Mouse (Mus musculus) heart, postnatal 10 days (tissue): ENCODE results near the gene Kcnt1. TPM values are rescaled to one million over a fixed set of nuclear protein-coding genes. Genes with fewer than 3 reads are reported as not detected.
A peak's percentile ranks its signal among the peaks of the same experiment; 100 is the strongest.

Source experiments
- DNase-seq, 2 experiments: peaks; one replicate each; pipeline ENCODE4 v3.0.0; 2021
- intact Hi-C: fragments of 180-260 bp; cut with DNase I; formaldehyde crosslinking; loops from one replicate; pipeline ENCODE4 v1.15.1; 2025
- total RNA-seq, 2 experiments: library from RNA; stranded (reverse); gene quantifications; 2 replicates each; pipeline ENCODE4 v1.2.3; 2021

The Kcnt1 gene
- total RNA-seq, 2 experiments from 2014 or later, result 0.62 to 1.1 TPM

DNA sequence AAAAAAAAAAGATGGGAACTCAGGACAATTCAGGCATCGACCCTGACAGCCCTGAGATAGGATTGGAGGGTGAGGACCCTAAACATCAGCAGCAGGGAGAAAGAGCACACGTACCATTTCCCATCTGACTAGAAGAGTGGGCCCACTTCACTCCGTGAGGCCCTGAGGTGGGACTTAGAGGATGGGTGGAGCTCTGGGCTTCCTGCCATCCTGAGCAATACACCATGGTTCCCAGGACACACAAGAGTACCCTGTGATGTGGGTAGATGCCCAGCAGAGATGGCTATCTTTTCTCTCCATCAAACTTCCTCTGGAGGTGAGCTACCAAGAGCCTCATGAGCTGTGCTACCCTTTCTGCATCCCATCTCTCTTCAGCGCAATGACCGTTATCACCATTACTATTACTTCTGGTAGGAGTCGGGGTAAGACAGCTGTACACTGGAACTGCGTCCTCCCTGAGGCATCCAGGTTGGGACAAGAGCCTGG is 13.8 kb downstream of the Kcnt1 start:
- DNase-seq, result no peak
- intact Hi-C loops, result no loop called here

DNA sequence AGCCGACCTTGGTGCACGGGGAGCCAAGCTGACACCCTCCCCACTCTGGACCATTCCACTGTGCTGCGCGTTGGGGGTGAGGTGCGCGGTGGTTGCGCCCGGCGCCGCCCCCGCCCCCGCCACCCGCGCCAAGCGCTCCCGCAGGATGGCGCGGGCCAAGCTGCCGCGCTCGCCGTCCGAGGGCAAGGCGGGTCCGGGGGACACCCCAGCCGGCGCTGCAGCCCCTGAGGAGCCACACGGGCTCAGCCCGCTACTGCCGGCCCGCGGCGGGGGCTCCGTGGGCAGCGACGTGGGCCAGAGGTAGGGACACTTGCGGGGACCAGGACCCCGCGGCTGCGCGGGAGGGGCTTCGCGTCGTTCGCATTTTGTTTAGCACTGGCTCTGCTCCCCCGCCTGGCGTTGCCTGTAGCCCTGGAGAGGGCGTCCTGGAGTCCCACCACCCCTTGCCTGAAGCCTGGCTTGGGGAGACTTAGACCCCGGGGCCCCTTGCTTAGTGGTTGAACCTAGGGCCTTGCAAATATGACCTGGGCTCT is 14.3 kb downstream of the Kcnt1 start:
- intact Hi-C loops, result no loop called here
- no peak for DNase-seq

GRCm38 (mm10) chr2:25878516-25878915 is 15.0 kb downstream of the Kcnt1 start:
- DNase-seq, result no peak
- intact Hi-C loops, result no loop called here

DNA sequence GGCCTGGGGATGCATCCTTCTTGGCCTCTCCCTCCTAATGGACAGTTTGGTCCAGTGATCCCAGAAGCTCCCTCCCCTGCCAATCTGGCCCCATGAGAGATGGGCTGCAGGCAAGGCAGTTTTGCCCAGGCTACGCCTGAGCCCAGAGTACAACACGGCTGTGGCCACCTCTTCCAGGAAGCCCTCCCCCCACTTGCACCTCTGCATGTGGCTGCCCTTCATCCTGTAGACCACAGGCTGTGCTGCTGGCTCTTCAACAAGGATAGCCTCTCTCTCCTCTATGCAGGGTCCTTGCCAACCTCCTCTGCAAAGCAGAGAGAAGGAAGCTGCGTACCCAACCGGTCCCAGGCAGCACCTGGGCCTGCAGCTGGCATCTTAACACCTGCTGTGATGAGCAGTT is 15.5 kb downstream of the Kcnt1 start:
- no peak for DNase-seq
- intact Hi-C loops, result no loop called here

GRCm38 (mm10) chr2:25882276-25882675 is 18.7 kb downstream of the Kcnt1 start:
- intact Hi-C loops, result no loop called here
- no peak for DNase-seq

DNA sequence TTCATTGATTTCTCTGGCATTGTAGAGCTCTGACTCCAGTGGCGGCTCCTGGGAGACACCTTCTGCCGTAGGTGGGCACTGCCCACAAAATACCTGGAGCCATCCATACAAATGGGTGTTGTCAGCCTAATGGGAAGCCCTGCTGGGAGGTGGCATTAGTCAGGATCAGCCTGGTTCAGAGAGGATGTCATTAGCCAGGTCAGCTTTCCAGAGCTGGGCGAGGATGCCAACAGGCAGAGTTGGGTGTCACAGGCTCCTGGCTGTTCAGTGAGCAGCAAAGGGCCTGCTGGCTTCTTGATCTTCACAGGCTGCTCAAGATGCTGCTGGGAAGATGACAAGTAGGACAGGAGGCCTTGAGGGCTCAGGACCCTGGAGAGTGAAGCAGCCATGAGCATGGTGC is 21.2 kb downstream of the Kcnt1 start:
- no peak for DNase-seq
- intact Hi-C loops, result no loop called here

- no peak for DNase-seq
- intact Hi-C loops, result no loop called here
These were observed 23.7 kb downstream of the Kcnt1 start for GRCm38 (mm10) chr2:25887226-25887625.

DNA sequence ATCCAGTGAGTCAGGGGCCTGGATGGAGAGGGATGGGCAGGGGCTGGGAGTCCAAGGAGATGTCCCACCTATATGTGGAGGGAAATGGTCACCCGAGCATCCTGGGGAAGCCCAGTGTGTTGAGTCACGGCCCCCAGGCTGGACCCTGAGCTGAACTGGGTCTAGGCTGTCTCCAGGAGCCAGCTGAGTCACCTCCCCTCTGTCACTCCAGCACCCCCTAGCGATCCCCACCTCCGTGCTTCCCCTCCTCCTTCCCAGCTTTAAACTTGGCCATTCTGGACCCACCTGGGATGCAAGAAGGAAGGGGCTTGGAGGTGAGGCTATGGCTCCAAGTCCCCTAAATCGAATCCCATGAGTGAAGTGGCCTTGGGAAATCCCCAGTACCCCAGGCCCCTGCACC is 24.6 kb downstream of the Kcnt1 start:
- intact Hi-C loops, result no loop called here
- DNase-seq, result peak in 1 of 2 experiments; percentile 9

DNA sequence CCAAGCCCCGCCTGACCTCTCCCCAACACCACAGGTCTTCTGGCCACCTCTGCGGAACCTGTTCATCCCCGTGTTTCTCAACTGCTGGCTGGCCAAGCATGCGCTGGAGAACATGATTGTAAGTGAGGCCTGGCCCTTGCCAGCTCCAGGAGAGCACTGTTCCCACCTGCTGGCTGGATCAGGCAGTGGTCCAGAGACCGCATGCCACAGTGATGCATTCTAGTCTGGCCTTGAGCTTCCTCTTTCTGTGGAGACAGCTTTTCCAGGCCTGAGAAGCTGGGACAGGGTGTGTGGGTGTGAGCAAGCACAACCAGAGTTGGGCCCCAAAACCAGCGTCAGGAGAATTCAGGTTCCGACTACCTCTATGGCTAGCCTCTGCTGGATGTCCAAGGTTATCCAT is 28.9 kb downstream of the Kcnt1 start:
- DNase-seq, result no peak
- intact Hi-C loops, result no loop called here

DNA sequence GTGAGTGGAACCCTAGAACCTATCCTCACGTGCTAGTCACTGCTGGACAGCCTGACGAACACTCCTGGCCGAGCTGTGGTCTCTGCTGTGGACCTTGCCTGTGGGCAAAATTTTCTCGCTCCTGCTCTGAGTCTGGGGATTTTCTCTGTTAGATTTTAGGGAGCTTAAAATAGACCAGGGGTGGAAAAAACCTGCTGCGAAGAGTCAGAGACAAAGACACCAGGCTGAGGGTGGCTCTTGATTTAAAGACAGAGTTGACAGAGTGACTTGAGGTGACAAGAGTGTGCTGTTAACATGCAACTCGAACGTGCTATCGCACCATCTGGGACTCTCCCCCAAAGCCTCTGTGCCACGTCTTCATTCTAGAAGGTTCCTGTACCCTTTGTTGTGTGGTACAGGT is 35.4 kb downstream of the Kcnt1 start:
- intact Hi-C loops, result no loop called here
- no peak for DNase-seq

GRCm38 (mm10) chr2:25909872-25910271 is 46.3 kb downstream of the Kcnt1 start:
- no peak for DNase-seq
- intact Hi-C loops, result loop anchor here (5.0 kb wide), 2 partner anchors 58 to 73 kb away; no protein-coding TSS in a partner anchor

DNA sequence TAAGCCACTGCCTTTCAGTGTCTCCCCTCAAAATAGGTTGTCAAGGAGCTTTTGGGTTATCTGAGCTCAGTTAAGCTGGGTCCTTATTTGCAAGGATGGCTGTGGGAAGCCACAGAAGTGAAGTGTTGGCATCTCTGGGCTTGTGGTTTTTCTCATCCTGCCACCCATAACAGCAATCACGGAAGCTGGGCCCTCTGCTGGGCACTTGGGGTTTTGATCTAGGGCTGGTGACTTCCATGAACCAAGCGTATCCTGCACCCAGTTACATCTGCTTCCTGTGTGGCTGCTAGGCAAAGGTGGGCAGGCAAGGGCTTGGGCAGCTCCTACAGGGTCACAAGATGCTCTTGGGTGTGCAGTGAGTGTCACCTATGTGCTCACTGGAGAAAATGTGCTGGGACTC is 49.7 kb downstream of the Kcnt1 start:
- intact Hi-C loops, result loop anchor here (5.0 kb wide), 2 partner anchors 61 to 76 kb away; no protein-coding TSS in a partner anchor
- DNase-seq, result no peak

- intact Hi-C loops, result loop anchor here (5.0 kb wide), 2 partner anchors 62 to 77 kb away; no protein-coding TSS in a partner anchor
- no peak for DNase-seq
These were observed 50.7 kb downstream of the Kcnt1 start for GRCm38 (mm10) chr2:25914201-25914600.

- no peak for DNase-seq
- intact Hi-C loops, result loop anchor here (5.0 kb wide), 2 partner anchors 63 to 78 kb away; no protein-coding TSS in a partner anchor
These were observed 51.3 kb downstream of the Kcnt1 start for GRCm38 (mm10) chr2:25914821-25915220.

DNA sequence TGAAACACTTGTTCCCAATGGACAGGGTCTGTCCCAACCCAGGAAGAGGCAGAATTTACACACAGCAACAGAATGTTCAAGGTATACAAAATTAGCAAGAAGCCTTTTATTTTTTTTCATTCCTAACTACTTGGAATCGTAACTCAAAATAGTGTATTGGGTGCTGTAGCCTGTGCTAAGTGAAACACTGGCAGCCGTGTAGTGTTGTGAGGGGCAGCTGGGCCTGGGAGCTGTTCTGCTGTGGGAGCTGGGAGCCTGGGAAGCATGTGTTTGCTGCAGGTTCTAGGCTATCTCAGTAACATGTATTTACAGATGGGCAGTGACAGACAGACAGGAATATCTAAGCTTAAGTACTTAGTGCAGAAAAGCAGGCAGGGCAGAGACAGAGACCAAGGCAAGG is 54.9 kb downstream of the Kcnt1 start:
- intact Hi-C loops, result no loop called here
- no peak for DNase-seq

- intact Hi-C loops, result no loop called here
- DNase-seq, result peak in 1 of 2 experiments; percentile 22
These were observed 56.4 kb downstream of the Kcnt1 start for GRCm38 (mm10) chr2:25919972-25920371.

DNA sequence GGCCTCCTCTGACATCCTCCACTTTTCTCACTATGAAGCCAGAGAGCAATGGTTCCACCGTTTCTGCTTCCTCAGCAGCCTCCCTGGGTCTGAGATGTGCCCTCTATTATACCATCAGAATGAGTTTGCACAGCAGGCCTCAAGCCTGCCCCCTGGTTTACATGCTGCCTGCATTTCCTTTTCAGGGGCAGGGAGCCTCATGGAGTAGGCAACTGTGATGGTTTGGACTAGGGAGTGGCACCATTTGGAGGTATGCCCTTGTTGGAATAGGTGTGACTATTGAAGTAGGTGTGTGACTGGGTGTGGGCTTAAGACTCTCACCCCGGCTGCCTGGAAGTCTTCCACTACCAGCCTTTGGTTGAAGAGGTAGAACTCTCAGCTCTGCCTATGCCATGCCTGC is 60.3 kb downstream of the Kcnt1 start:
- intact Hi-C loops, result no loop called here
- no peak for DNase-seq

GRCm38 (mm10) chr2:25924934-25925333 is 61.4 kb downstream of the Kcnt1 start:
- intact Hi-C loops, result no loop called here
- no peak for DNase-seq

- intact Hi-C loops, result no loop called here
- DNase-seq, result no peak
These were observed 64.3 kb downstream of the Kcnt1 start for GRCm38 (mm10) chr2:25927821-25928220.

- intact Hi-C loops, result loop anchor here (5.0 kb wide), 1 partner anchor 76 kb away; no protein-coding TSS in a partner anchor
- peak in 1 of 2 experiments; percentile 41 for DNase-seq
These were observed 67.8 kb downstream of the Kcnt1 start for GRCm38 (mm10) chr2:25931249-25931859.

DNA sequence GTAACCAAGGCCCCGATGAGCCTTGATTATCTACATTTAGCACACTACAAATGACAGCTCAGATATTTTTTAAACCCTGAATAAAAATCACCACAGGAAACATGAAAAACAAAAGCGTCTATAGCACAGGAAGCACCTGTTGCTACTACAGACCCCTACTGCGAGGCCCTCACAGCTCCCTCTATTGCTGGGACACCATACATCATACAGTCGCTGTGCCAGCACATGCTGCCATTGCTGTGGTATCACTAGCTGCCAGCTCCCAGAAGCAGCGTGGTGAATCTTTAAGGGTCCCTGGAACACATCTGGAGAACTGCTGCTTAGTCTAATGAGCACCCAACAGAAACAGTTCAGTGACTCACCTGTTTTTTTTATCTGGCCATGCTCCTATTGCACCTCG is 77.0 kb downstream of the Kcnt1 start:
- intact Hi-C loops, result no loop called here
- DNase-seq, result no peak

GRCm38 (mm10) chr2:25943822-25944221 is 80.3 kb downstream of the Kcnt1 start:
- DNase-seq, result no peak
- intact Hi-C loops, result no loop called here
